Mouse (Mus musculus): ENCODE data around the gene Mrpl42.

Mrpl42 gene

GRCm38 (mm10) chr10:95501463-95502081 lies at the start of gene Mrpl42:
Mrpl42 (minus strand) TSS chr10:95501940.
- no peak; the same call in 1 of the 2 replicates for TF ChIP-seq GATA4 (IDR thresholded peaks at IDR 0.05; ENCODE audit: insufficient replicate concordance, low read length)

GRCm38 (mm10) chr10:95550506-95550905 lies 48.8 kb upstream of the Mrpl42 start:
- no peak for TF ChIP-seq GATA4 (IDR thresholded peaks at IDR 0.05; ENCODE audit: insufficient replicate concordance, low read length)

GRCm38 (mm10) chr10:95548154-95548826 lies 46.5 kb upstream of the Mrpl42 start:
- no peak for TF ChIP-seq GATA4 (IDR thresholded peaks at IDR 0.05; ENCODE audit: insufficient replicate concordance, low read length)

- TF ChIP-seq GATA4 (IDR thresholded peaks at IDR 0.05; ENCODE audit: insufficient replicate concordance, low read length) = no peak
These were observed 44.4 kb upstream of the Mrpl42 start for GRCm38 (mm10) chr10:95546178-95546577.

GRCm38 (mm10) chr10:95545051-95545450 lies 43.3 kb upstream of the Mrpl42 start:
- TF ChIP-seq GATA4 (IDR thresholded peaks at IDR 0.05; ENCODE audit: insufficient replicate concordance, low read length) = no peak

- no peak for TF ChIP-seq GATA4 (IDR thresholded peaks at IDR 0.05; ENCODE audit: insufficient replicate concordance, low read length)
These were observed 42.9 kb upstream of the Mrpl42 start for GRCm38 (mm10) chr10:95544651-95545050.

- no peak for TF ChIP-seq GATA4 (IDR thresholded peaks at IDR 0.05; ENCODE audit: insufficient replicate concordance, low read length)
These were observed 42.3 kb upstream of the Mrpl42 start for GRCm38 (mm10) chr10:95544004-95544403.

- no peak for TF ChIP-seq GATA4 (IDR thresholded peaks at IDR 0.05; ENCODE audit: insufficient replicate concordance, low read length)
These were observed 41.6 kb upstream of the Mrpl42 start for GRCm38 (mm10) chr10:95543377-95543776.

GRCm38 (mm10) chr10:95542916-95543315 lies 41.2 kb upstream of the Mrpl42 start:
- TF ChIP-seq GATA4 (IDR thresholded peaks at IDR 0.05; ENCODE audit: insufficient replicate concordance, low read length) = no peak

GRCm38 (mm10) chr10:95539841-95540240 lies 38.1 kb upstream of the Mrpl42 start:
- no peak for TF ChIP-seq GATA4 (IDR thresholded peaks at IDR 0.05; ENCODE audit: insufficient replicate concordance, low read length)

- no peak for TF ChIP-seq GATA4 (IDR thresholded peaks at IDR 0.05; ENCODE audit: insufficient replicate concordance, low read length)
These were observed 37.5 kb upstream of the Mrpl42 start for GRCm38 (mm10) chr10:95539260-95539659.

- TF ChIP-seq GATA4 (IDR thresholded peaks at IDR 0.05; ENCODE audit: insufficient replicate concordance, low read length) = no peak
These were observed 34.4 kb upstream of the Mrpl42 start for GRCm38 (mm10) chr10:95536222-95536541.

GRCm38 (mm10) chr10:95535399-95536221 lies 33.9 kb upstream of the Mrpl42 start:
- TF ChIP-seq GATA4 (IDR thresholded peaks at IDR 0.05; ENCODE audit: insufficient replicate concordance, low read length) = no peak

GRCm38 (mm10) chr10:95533382-95533781 lies 31.6 kb upstream of the Mrpl42 start:
- no peak for TF ChIP-seq GATA4 (IDR thresholded peaks at IDR 0.05; ENCODE audit: insufficient replicate concordance, low read length)

- no peak for TF ChIP-seq GATA4 (IDR thresholded peaks at IDR 0.05; ENCODE audit: insufficient replicate concordance, low read length)
These were observed 31.2 kb upstream of the Mrpl42 start for GRCm38 (mm10) chr10:95532916-95533315.

GRCm38 (mm10) chr10:95530551-95531121 lies 28.9 kb upstream of the Mrpl42 start:
- TF ChIP-seq GATA4 (IDR thresholded peaks at IDR 0.05; ENCODE audit: insufficient replicate concordance, low read length) = no peak

Data from liver, adult (tissue).